Mouse (Mus musculus): ENCODE measurements around the gene Dok7. TPM values are rescaled to one million over a fixed set of nuclear protein-coding genes. Genes with fewer than 3 reads are reported as not detected.

The Dok7 gene
- total RNA-seq (2021) = 10 to 100 TPM; 19.9 to 29.3 TPM
- long read RNA-seq, experiment 1, transcript Dok7-203 (7 exons, 2,779 nt) = major isoform, 5 of 15 reads
- long read RNA-seq, experiment 1, partial matches to known transcripts = 1 of 15 reads
- long read RNA-seq, experiment 1, other reads (novel, unspliced or antisense) = 9 of 15 reads
- long read RNA-seq, experiment 2, transcript Dok7-203 (7 exons, 2,779 nt) = major isoform, 8 of 17 reads
- long read RNA-seq, experiment 2, partial matches to known transcripts = 3 of 17 reads
- long read RNA-seq, experiment 2, other reads (novel, unspliced or antisense) = 5 of 17 reads

- DNase-seq = peak; percentile 86
These were observed at the start of gene Dok7 for GRCm38 (mm10) chr5:35056604-35057432. Gene Dok7, plus strand, starts transcription at chr5:35056766.

- no peak for DNase-seq
These were observed 47.4 kb upstream of the Dok7 start for GRCm38 (mm10) chr5:35009163-35009562.

- no peak for DNase-seq
These were observed 45.9 kb upstream of the Dok7 start for GRCm38 (mm10) chr5:35010656-35011055.

- DNase-seq = no peak
These were observed 45.2 kb upstream of the Dok7 start for GRCm38 (mm10) chr5:35011156-35011923.

- no peak for DNase-seq
These were observed 42.5 kb upstream of the Dok7 start for GRCm38 (mm10) chr5:35014036-35014435.

GRCm38 (mm10) chr5:35019673-35020300 is 36.8 kb upstream of the Dok7 start:
- DNase-seq = no peak

- DNase-seq = no peak
These were observed 35.9 kb upstream of the Dok7 start for GRCm38 (mm10) chr5:35020410-35021241.

- peak; percentile 26 for DNase-seq
These were observed 31.6 kb upstream of the Dok7 start for GRCm38 (mm10) chr5:35024975-35025374.

- no peak for DNase-seq
These were observed 27.3 kb upstream of the Dok7 start for GRCm38 (mm10) chr5:35029303-35029702.

- DNase-seq = no peak
These were observed 26.8 kb upstream of the Dok7 start for GRCm38 (mm10) chr5:35029755-35030154.

GRCm38 (mm10) chr5:35033068-35033467 is 23.5 kb upstream of the Dok7 start:
- no peak for DNase-seq

GRCm38 (mm10) chr5:35033619-35034018 is 22.9 kb upstream of the Dok7 start:
- DNase-seq = no peak

GRCm38 (mm10) chr5:35035141-35035540 is 21.4 kb upstream of the Dok7 start:
- DNase-seq = no peak

GRCm38 (mm10) chr5:35035795-35036194 is 20.8 kb upstream of the Dok7 start:
- DNase-seq = no peak

GRCm38 (mm10) chr5:35037438-35037837 is 19.1 kb upstream of the Dok7 start:
- no peak for DNase-seq

GRCm38 (mm10) chr5:35041268-35041829 is 15.2 kb upstream of the Dok7 start, which contains the start of gene Hgfac:
Gene Hgfac, plus strand, starts transcription at chr5:35041509.
- no peak for DNase-seq

- no peak for DNase-seq
These were observed 14.0 kb upstream of the Dok7 start for GRCm38 (mm10) chr5:35042431-35043109.

- DNase-seq = peak; percentile 40
These were observed 13.5 kb upstream of the Dok7 start for GRCm38 (mm10) chr5:35043110-35043451.

GRCm38 (mm10) chr5:35050541-35050940 is 6.0 kb upstream of the Dok7 start:
- DNase-seq = no peak

GRCm38 (mm10) chr5:35054628-35055027 is 1.9 kb upstream of the Dok7 start:
- DNase-seq = no peak

Data from gastrocnemius, postnatal 25 days (tissue).